Mouse (Mus musculus) thymus, adult 2 months (tissue): ENCODE data around the gene Fhad1. TPM values are rescaled to one million over a fixed set of nuclear protein-coding genes. Genes with fewer than 3 reads are reported as not detected.

Experiments used
- DNase-seq: peaks from one replicate; pipeline ENCODE4 v3.0.0; 2021
- H3K27ac ChIP-seq: fragments of 200-500 bp; 2 replicates; pipeline ENCODE4 v1.5.1; 2012; ENCODE audit warnings: low read length, control low read depth; ENCODE audit not compliant: control insufficient read depth, insufficient read depth
- H3K27me3 ChIP-seq: fragments of 200-500 bp; 2 replicates; pipeline ENCODE4 v1.6.1; 2012; ENCODE audit warnings: mild to moderate bottlenecking, low read length, moderate library complexity, mixed read lengths; ENCODE audit not compliant: control insufficient read depth, insufficient read depth
- H3K36me3 ChIP-seq: fragments of 200-500 bp; 2 replicates; pipeline ENCODE4 v1.6.1; 2012; ENCODE audit warnings: mild to moderate bottlenecking, low read length, moderate library complexity; ENCODE audit not compliant: control insufficient read depth, insufficient read depth
- H3K4me1 ChIP-seq: fragments of 200-500 bp; replicated peaks from 2 replicates; pipeline ENCODE4 v1.6.1; 2012; ENCODE audit warnings: low read length; ENCODE audit not compliant: control insufficient read depth, insufficient read depth
- H3K4me3 ChIP-seq: fragments of 200-500 bp; 2 replicates; pipeline ENCODE4 v1.5.1; 2012; ENCODE audit warnings: mild to moderate bottlenecking, low read length, control low read depth, moderate library complexity; ENCODE audit not compliant: control insufficient read depth, insufficient read depth
- CTCF ChIP-seq: fragments of 200-500 bp; IDR thresholded peaks from 2 replicates; pipeline ENCODE4 v1.5.1; 2012; ENCODE audit warnings: mild to moderate bottlenecking, control low read depth, low read length, moderate library complexity, borderline replicate concordance; ENCODE audit not compliant: control insufficient read depth, poor library complexity, insufficient read depth; ENCODE audit errors: extremely low read depth
- POLR2A ChIP-seq: fragments of 200-500 bp; IDR thresholded peaks from 2 replicates; pipeline ENCODE4 v1.6.1; 2012; ENCODE audit warnings: mild to moderate bottlenecking, low read length, control low read depth, moderate library complexity; ENCODE audit not compliant: control insufficient read depth, poor library complexity, insufficient read depth; ENCODE audit errors: extremely low read depth
- WGBS: fragments of 180-500 bp; shearing (Covaris S2); methylation state at CpG from one replicate; pipeline ENCODE4 v1.1.7; 2018; 5-methylcytosine and 5-hydroxymethylcytosine counted together
- polyA plus RNA-seq: library from polyadenylated mRNA; depleted of rRNA; stranded (reverse); fragments of >200 nt; gene quantifications from 2 replicates; pipeline ENCODE4 v1.2.3, GENCODE M21; 2012

Gene Fhad1
- polyA plus RNA-seq, 1 experiment, result 1.1 TPM

GRCm38 (mm10) chr4:141882858-141883257 lies 132.0 kb downstream of the Fhad1 start:
- TF ChIP-seq CTCF (no peak), POLR2A (no peak)
- DNase-seq, result no peak
- Histone ChIP-seq H3K4me3 (no peak overlapping the region), H3K4me1 (no peaks in the 10 kb centered on the region), H3K27ac (no peak overlapping the region), H3K36me3 (no peaks in the 10 kb centered on the region), H3K27me3 (no peaks in the 10 kb centered on the region)
- WGBS, result 97% methylated on average over 7 of the region's 7 CpGs

- TF ChIP-seq POLR2A, result no peak
- no peak for TF ChIP-seq CTCF
These were observed 132.9 kb downstream of the Fhad1 start for GRCm38 (mm10) chr4:141881950-141882349.

GRCm38 (mm10) chr4:141881289-141881914 lies 133.5 kb downstream of the Fhad1 start:
- Histone ChIP-seq H3K4me3 (no peak overlapping the region), H3K36me3 (no peaks in the 10 kb centered on the region), H3K27ac (no peak overlapping the region), H3K27me3 (no peaks in the 10 kb centered on the region), H3K4me1 (no peaks in the 10 kb centered on the region)
- TF ChIP-seq POLR2A (no peak), CTCF (no peak)
- no peak for DNase-seq
- WGBS, result 92% methylated on average over 10 of the region's 10 CpGs

More at GRCm38 (mm10) chr4:141881950-141882349, 132.9 kb downstream of the Fhad1 start:
- WGBS, result 91% methylated on average over 5 of the region's 5 CpGs
- H3K4me1 ChIP-seq, result no peaks in the 10 kb centered on the region
- DNase-seq, result no peak
- H3K27me3 ChIP-seq, result no peaks in the 10 kb centered on the region
- H3K36me3 ChIP-seq, result no peaks in the 10 kb centered on the region
- H3K4me3 ChIP-seq, result no peak overlapping the region
- no peak overlapping the region for H3K27ac ChIP-seq

GRCm38 (mm10) chr4:141879875-141880274 lies 135.0 kb downstream of the Fhad1 start:
- WGBS, result 96% methylated on average over 9 of the region's 9 CpGs
- no peak for DNase-seq

GRCm38 (mm10) chr4:141879074-141879473 lies 135.8 kb downstream of the Fhad1 start:
- Histone ChIP-seq H3K36me3 (no peaks in the 10 kb centered on the region), H3K27ac (no peak overlapping the region), H3K4me3 (no peak overlapping the region), H3K4me1 (peaks cover 9% of the 10 kb centered on the region), H3K27me3 (no peaks in the 10 kb centered on the region)
- no peak for TF ChIP-seq POLR2A
- TF ChIP-seq CTCF, result no peak
- DNase-seq, result no peak
- WGBS, result 86% methylated on average over 4 of the region's 4 CpGs

More at GRCm38 (mm10) chr4:141879875-141880274, 135.0 kb downstream of the Fhad1 start:
- Histone ChIP-seq H3K36me3 (no peaks in the 10 kb centered on the region), H3K4me3 (no peak overlapping the region), H3K27ac (no peak overlapping the region), H3K4me1 (peaks cover 7% of the 10 kb centered on the region), H3K27me3 (no peaks in the 10 kb centered on the region)
- no peak for TF ChIP-seq POLR2A
- no peak for TF ChIP-seq CTCF

GRCm38 (mm10) chr4:141878621-141879020 lies 136.3 kb downstream of the Fhad1 start:
- TF ChIP-seq CTCF (no peak), POLR2A (no peak)
- no peak for DNase-seq
- H3K4me3 ChIP-seq, result no peak overlapping the region
- no peaks in the 10 kb centered on the region for H3K27me3 ChIP-seq
- peaks cover 14% of the 10 kb centered on the region for H3K4me1 ChIP-seq
- H3K36me3 ChIP-seq, result no peaks in the 10 kb centered on the region
- WGBS, result 27% methylated on average over 7 of the region's 7 CpGs
- H3K27ac ChIP-seq, result no peak overlapping the region

- Histone ChIP-seq H3K27me3 (no peaks in the 10 kb centered on the region), H3K27ac (no peak overlapping the region), H3K4me3 (no peak overlapping the region), H3K4me1 (peaks cover 23% of the 10 kb centered on the region), H3K36me3 (no peaks in the 10 kb centered on the region)
- no peak for DNase-seq
- 40% methylated on average over 8 of the region's 8 CpGs for WGBS
- TF ChIP-seq CTCF, result no peak
- TF ChIP-seq POLR2A, result no peak
These were observed 139.3 kb downstream of the Fhad1 start for GRCm38 (mm10) chr4:141875481-141876108.
